Mouse (Mus musculus) lung, embryonic 14.5 days (tissue): Measurements from ENCODE around the gene Rec114. TPM values are rescaled to one million over a fixed set of nuclear protein-coding genes. Genes with fewer than 3 reads are reported as not detected.
A peak's percentile ranks its signal among the peaks of the same experiment; 100 is the strongest.

Source experiments
- ATAC-seq: fragments of 200-750 bp; cut with Nextera tagmentation; 2 replicates; pipeline ENCODE4 v1.8.0; 2017; ENCODE audit warnings: mild to moderate bottlenecking, moderate TSS enrichment, moderate library complexity; ENCODE audit not compliant: insufficient read depth
- DNase-seq: peaks from one replicate; pipeline ENCODE4 v3.0.0-alpha.2; 2015
- H3K27ac ChIP-seq: fragments of 300-500 bp; sonication (generic); 2 replicates; pipeline ENCODE4 v1.5.1; 2014; ENCODE audit warnings: low read depth, mild to moderate bottlenecking, moderate library complexity
- H3K27me3 ChIP-seq: fragments of 300-500 bp; sonication (generic); 2 replicates; pipeline ENCODE4 v1.6.1; 2014; ENCODE audit warnings: low read length, control low read depth; ENCODE audit not compliant: insufficient read depth
- H3K36me3 ChIP-seq: fragments of 300-500 bp; sonication (generic); 2 replicates; pipeline ENCODE4 v1.6.1; 2014; ENCODE audit warnings: control low read depth; ENCODE audit not compliant: insufficient read depth
- H3K4me1 ChIP-seq: fragments of 300-500 bp; sonication (generic); 2 replicates; pipeline ENCODE4 v1.6.1; 2014; ENCODE audit warnings: antibody characterized with exemption, control low read depth; ENCODE audit not compliant: insufficient read depth
- H3K4me2 ChIP-seq: fragments of 300-500 bp; sonication (generic); 2 replicates; pipeline ENCODE4 v1.6.1; 2014; ENCODE audit warnings: mild to moderate bottlenecking
- H3K4me3 ChIP-seq: fragments of 300-500 bp; sonication (generic); 2 replicates; pipeline ENCODE4 v1.5.1; 2014; ENCODE audit warnings: low read depth, low read length
- H3K9ac ChIP-seq: fragments of 300-500 bp; sonication (generic); 2 replicates; pipeline ENCODE4 v1.6.1; 2014
- H3K9me3 ChIP-seq: fragments of 300-500 bp; sonication (generic); 2 replicates; pipeline ENCODE4 v1.6.1; 2016; ENCODE audit warnings: low read depth, low read length, control low read depth
- CTCF ChIP-seq: IDR thresholded peaks from 2 replicates; pipeline ENCODE4 v1.5.1; 2016; ENCODE audit warnings: antibody characterized with exemption, low read depth
- WGBS: fragments of 180-500 bp; shearing (Covaris S2); extraction: QIAGEN DNeasy Blood & Tissue Kit; methylation state at CpG from one replicate; pipeline ENCODE4 v1.1.7; 2014; 5-methylcytosine and 5-hydroxymethylcytosine counted together
- polyA plus RNA-seq: library from polyadenylated mRNA; unstranded; fragments of >200 nt; fragmentation: Nextera tagmentation; extraction: Ambion mirVana; gene quantifications from 2 replicates; pipeline ENCODE4 v1.2.1, GENCODE M21; 2014

Gene Rec114
- 1.5 and 2.2 TPM in 2 replicates for polyA plus RNA-seq

GRCm38 (mm10) chr9:58743702-58744248, at the start of gene Rec114:
TSS of gene Rec114 (minus strand) at chr9:58743964.
- no peak within 1 kb of the TSS for H3K9ac ChIP-seq
- no peaks in the 10 kb centered on the region for H3K27me3 ChIP-seq
- H3K9me3 ChIP-seq = no peaks in the 10 kb centered on the region
- no peaks in the 10 kb centered on the region for H3K36me3 ChIP-seq
- ATAC-seq (no peak), DNase-seq (no peak)
- no peaks in the 10 kb centered on the region for H3K4me1 ChIP-seq
- H3K4me2 ChIP-seq = no peak within 1 kb of the TSS
- 90% methylated on average over 3 of the region's 3 CpGs for WGBS
- no peak within 1 kb of the TSS for H3K27ac ChIP-seq
- TF ChIP-seq CTCF = no peak
- H3K4me3 ChIP-seq = no peak within 1 kb of the TSS

DNA sequence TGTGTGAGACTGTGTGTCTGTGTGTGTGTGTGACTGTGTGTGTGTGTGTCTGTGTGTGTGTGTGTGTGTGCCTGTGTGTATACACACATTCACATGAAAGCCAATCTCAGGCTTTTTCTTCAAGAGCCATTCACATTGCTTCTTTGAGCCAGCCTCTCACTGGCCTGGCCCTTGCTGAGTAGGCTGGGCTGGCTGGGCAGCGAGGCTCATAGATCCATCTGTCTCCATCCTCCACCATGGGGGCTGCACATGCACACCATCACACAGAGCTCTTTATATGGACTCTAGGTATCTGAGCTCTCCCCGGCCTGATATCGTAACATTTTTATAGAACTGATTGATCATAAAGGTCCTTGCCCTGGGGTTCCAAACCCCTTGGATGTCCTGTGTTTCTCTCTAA, 45.7 kb upstream of the Rec114 start:
- Histone ChIP-seq H3K27ac (no peak overlapping the region), H3K4me1 (no peaks in the 10 kb centered on the region), H3K9ac (no peak overlapping the region), H3K27me3 (no peaks in the 10 kb centered on the region), H3K9me3 (no peaks in the 10 kb centered on the region), H3K4me3 (no peak overlapping the region), H3K36me3 (no peaks in the 10 kb centered on the region), H3K4me2 (no peak overlapping the region)
- no peak for TF ChIP-seq CTCF
- ATAC-seq (no peak), DNase-seq (no peak)
- WGBS = 81% methylated on average over 3 of the region's 3 CpGs

DNA sequence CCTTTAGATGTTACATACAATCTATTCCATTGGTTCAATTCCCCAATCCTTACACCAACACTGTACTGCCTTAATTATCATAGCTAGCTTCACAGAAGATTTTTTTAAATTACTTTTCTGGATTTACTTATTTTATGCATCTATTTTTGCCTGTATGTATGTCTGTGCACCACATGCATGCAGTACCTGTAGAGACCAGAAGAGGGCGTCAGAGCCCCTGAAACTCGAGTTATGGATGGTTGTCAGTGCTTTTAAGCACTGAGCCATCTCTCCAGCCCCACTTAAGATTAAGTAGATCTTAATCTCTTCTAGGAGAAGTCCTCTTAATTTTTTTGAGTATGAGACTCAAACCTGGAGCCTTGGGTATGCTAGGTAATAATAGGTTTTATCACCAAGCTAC, 31.6 kb upstream of the Rec114 start:
- TF ChIP-seq CTCF = peak; percentile 50
- ATAC-seq = no peak
- WGBS = 18% methylated on average over 2 of the region's 2 CpGs

DNA sequence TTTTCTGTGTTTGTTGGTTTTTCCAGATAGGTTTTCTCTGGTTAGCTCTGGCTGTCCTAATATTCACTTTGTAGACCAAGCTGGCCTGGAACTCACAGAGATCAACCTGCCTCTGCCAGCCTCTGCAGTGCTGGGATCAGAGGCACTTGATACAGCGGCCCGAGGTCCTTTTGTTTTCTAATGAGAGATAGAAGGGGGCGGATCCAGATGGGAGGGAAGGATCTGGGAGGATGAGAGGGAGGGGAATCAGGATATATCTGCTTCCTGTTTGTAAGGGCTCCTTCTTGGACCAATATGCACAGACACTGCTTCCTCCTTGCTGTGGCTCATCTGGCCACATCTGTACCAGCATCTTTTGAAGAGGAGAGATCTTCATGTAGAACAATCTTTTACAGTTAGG, 31.0 kb upstream of the Rec114 start:
- Histone ChIP-seq H3K9ac (no peak overlapping the region), H3K27ac (no peak overlapping the region), H3K4me2 (no peak overlapping the region), H3K36me3 (no peaks in the 10 kb centered on the region), H3K4me3 (no peak overlapping the region), H3K4me1 (no peaks in the 10 kb centered on the region), H3K9me3 (no peaks in the 10 kb centered on the region), H3K27me3 (no peaks in the 10 kb centered on the region)
- ATAC-seq (no peak), DNase-seq (no peak)
- no peak for TF ChIP-seq CTCF
- 47% methylated on average over 3 of the region's 3 CpGs for WGBS

More for the DNA sequence above, 31.6 kb upstream of the Rec114 start:
- no peak overlapping the region for H3K9ac ChIP-seq
- H3K27ac ChIP-seq = no peak overlapping the region
- H3K4me3 ChIP-seq = no peak overlapping the region
- no peaks in the 10 kb centered on the region for H3K4me1 ChIP-seq
- no peaks in the 10 kb centered on the region for H3K9me3 ChIP-seq
- H3K27me3 ChIP-seq = no peaks in the 10 kb centered on the region
- H3K36me3 ChIP-seq = no peaks in the 10 kb centered on the region
- DNase-seq = peak; percentile 18
- H3K4me2 ChIP-seq = no peak overlapping the region

GRCm38 (mm10) chr9:58769943-58770342, 26.2 kb upstream of the Rec114 start:
- H3K27me3 ChIP-seq = no peaks in the 10 kb centered on the region
- TF ChIP-seq CTCF = no peak
- H3K4me1 ChIP-seq = no peaks in the 10 kb centered on the region
- H3K4me2 ChIP-seq = no peak overlapping the region
- ATAC-seq = no peak
- H3K36me3 ChIP-seq = no peaks in the 10 kb centered on the region
- no peak overlapping the region for H3K27ac ChIP-seq
- H3K4me3 ChIP-seq = no peak overlapping the region
- DNase-seq = no peak
- 52% methylated on average over 12 of the region's 12 CpGs for WGBS
- no peak overlapping the region for H3K9ac ChIP-seq
- H3K9me3 ChIP-seq = no peaks in the 10 kb centered on the region

- no peak overlapping the region for H3K9ac ChIP-seq
- no peaks in the 10 kb centered on the region for H3K4me1 ChIP-seq
- DNase-seq = no peak
- no peaks in the 10 kb centered on the region for H3K27me3 ChIP-seq
- no peaks in the 10 kb centered on the region for H3K36me3 ChIP-seq
- 50% methylated on average over 16 of the region's 17 CpGs for WGBS
- no peak overlapping the region for H3K4me2 ChIP-seq
- TF ChIP-seq CTCF = no peak
- no peaks in the 10 kb centered on the region for H3K9me3 ChIP-seq
- ATAC-seq = peak; percentile 70
- no peak overlapping the region for H3K27ac ChIP-seq
- H3K4me3 ChIP-seq = no peak overlapping the region
Measured at GRCm38 (mm10) chr9:58766959-58767955, 23.5 kb upstream of the Rec114 start.

DNA sequence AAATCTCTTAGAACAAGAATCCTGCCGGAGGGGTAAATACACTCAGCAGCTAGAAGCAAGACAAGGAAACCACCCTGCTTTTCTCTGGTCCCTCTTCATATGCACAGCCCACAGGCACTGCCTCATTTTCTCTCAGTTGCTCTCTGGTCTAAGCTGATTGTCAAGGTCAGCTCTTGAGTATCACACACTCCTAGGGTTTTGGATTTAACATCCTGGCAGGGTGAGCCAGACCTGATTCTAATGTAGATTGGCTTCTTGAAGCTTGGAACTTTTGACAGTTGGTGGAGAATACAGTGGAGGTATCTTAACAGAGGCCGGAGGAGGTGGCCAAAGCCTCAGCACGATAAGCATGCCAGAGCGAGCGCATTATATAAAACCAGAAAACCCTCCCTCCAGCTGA, 20.6 kb upstream of the Rec114 start:
- Histone ChIP-seq H3K36me3 (no peaks in the 10 kb centered on the region), H3K9ac (no peak overlapping the region), H3K4me3 (no peak overlapping the region), H3K4me1 (no peaks in the 10 kb centered on the region), H3K27ac (no peak overlapping the region), H3K27me3 (no peaks in the 10 kb centered on the region), H3K4me2 (no peak overlapping the region), H3K9me3 (no peaks in the 10 kb centered on the region)
- WGBS = 85% methylated on average over 5 of the region's 5 CpGs
- TF ChIP-seq CTCF = no peak
- no peak for DNase-seq
- no peak for ATAC-seq
